In the genomic region with DNA sequence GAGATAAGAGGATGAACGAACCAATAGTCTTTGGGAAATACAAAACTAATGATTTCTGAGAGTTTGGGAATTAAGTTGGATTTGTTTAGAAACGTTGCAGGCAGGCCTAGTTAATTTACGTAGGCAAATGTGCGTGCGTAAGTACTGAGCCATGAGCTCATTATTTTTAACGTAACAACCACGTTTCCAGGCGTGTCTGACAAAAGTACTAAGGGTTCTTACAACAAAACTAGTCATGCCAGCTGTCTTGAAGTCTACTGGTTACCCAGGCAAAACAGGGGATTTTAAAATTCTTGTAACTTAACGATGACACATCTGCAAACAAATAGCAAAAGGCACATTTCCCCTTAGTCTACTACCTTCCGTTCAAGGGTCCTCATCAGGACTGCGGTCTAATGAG, we compare ENCODE assay signal across 7 mouse cellular contexts. TPM values are rescaled to one million over a fixed set of nuclear protein-coding genes. Genes with fewer than 3 reads are reported as not detected.
DNase-seq lines count a peak whose midpoint lies in the region; ATAC-seq lines count a peak whose summit lies in the region.

No protein-coding gene starts in this region.

- H3K27me3 ChIP-seq in hindbrain, embryonic 12.5 days = peaks cover 49% of the 10 kb centered on the region
- H3K27me3 ChIP-seq in midbrain, embryonic 15.5 days (replicated peaks) = peaks cover 11% of the 10 kb centered on the region; the same call in 1 of the 2 replicates

- peak overlapping the region; percentile 56 for H3K4me3 ChIP-seq in hindbrain, embryonic 12.5 days
- peak overlapping the region; percentile 62 for H3K4me3 ChIP-seq in midbrain, embryonic 15.5 days

- H3K36me3 ChIP-seq in hindbrain, embryonic 12.5 days = no peaks in the 10 kb centered on the region
- H3K36me3 ChIP-seq in midbrain, embryonic 15.5 days (replicated peaks) = no peaks in the 10 kb centered on the region

- 6% methylated on average over 11 of the region's 11 CpGs for WGBS in hindbrain, embryonic 12.5 days
- 3% methylated on average over 11 of the region's 11 CpGs for WGBS in midbrain, embryonic 15.5 days

- ATAC-seq in hindbrain, embryonic 12.5 days (ENCODE audit: low FRiP score) = no peak
- no peak for ATAC-seq in midbrain, embryonic 15.5 days (replicated peaks)

- H3K4me2 ChIP-seq in hindbrain, embryonic 12.5 days (replicated peaks) = peak overlapping the region; percentile 83
- H3K4me2 ChIP-seq in midbrain, embryonic 15.5 days = peak overlapping the region; percentile 78

- H3K9ac ChIP-seq in hindbrain, embryonic 12.5 days = no peak overlapping the region
- H3K9ac ChIP-seq in midbrain, embryonic 15.5 days = peak overlapping the region; percentile 1; the same call in 1 of the 2 replicates

- no peak overlapping the region for H3K27ac ChIP-seq in hindbrain, embryonic 12.5 days
- H3K27ac ChIP-seq in midbrain, embryonic 15.5 days = no peak overlapping the region

- peaks cover 21% of the 10 kb centered on the region; the same call in 1 of the 2 replicates for H3K4me1 ChIP-seq in hindbrain, embryonic 12.5 days
- peaks cover 18% of the 10 kb centered on the region for H3K4me1 ChIP-seq in midbrain, embryonic 15.5 days

- DNase-seq in left cerebral cortex, adult 18-20 months (ENCODE audit: low spot score in 2 of 2) = peak; percentile 7 to 20
- DNase-seq in left cerebral cortex, adult 11 months (ENCODE audit: low spot score) = no peak
- peak; percentile 67 for DNase-seq in brain, adult 2 months (ENCODE audit: low read depth, low spot score)
- DNase-seq in frontal cortex, postnatal 10 days (ENCODE audit: low spot score in 2 of 2) = no peak
- no peak for DNase-seq in adrenal gland, postnatal 36 days

- no peaks in the 10 kb centered on the region for H3K9me3 ChIP-seq in hindbrain, embryonic 12.5 days (replicated peaks)
- no peaks in the 10 kb centered on the region for H3K9me3 ChIP-seq in midbrain, embryonic 15.5 days

RNA-seq across cellular contexts. Expression of gene Fcgr4, which starts 15.5 kb away (rescaled TPM):
- total RNA-seq in left cerebral cortex, adult 18-20 months (2021) = not detected
- 0.25 and 0.45 TPM in 2 replicates for polyA plus RNA-seq in hindbrain, embryonic 12.5 days (2016; fragmentation: Nextera tagmentation; extraction: Ambion mirVana)
- 0.53 and 0.54 TPM in 2 replicates for polyA plus RNA-seq in midbrain, embryonic 15.5 days (2015; fragmentation: Nextera tagmentation; extraction: Ambion mirVana)
- total RNA-seq in adrenal gland, postnatal 36 days (2021) = 1 to 10 TPM; 2.6 to 7.6 TPM

RNA-seq across cellular contexts. Expression of gene Fcgr3, which starts 30.5 kb away (rescaled TPM):
- total RNA-seq in left cerebral cortex, adult 18-20 months (2021) = 10 to 100 TPM; 11.1 to 13.2 TPM
- polyA plus RNA-seq in hindbrain, embryonic 12.5 days (2016; fragmentation: Nextera tagmentation; extraction: Ambion mirVana) = 7.2 and 9.1 TPM in 2 replicates
- polyA plus RNA-seq in midbrain, embryonic 15.5 days (2015; fragmentation: Nextera tagmentation; extraction: Ambion mirVana) = 10.7 and 11.7 TPM in 2 replicates
- total RNA-seq in adrenal gland, postnatal 36 days (2021) = 10 to 100 TPM; 10.9 to 19.5 TPM

RNA-seq across cellular contexts. Expression of gene Fcgr2b, which starts 57.9 kb away (rescaled TPM):
- total RNA-seq in left cerebral cortex, adult 18-20 months (2021) = 1 to 10 TPM; 4.5 to 5.3 TPM
- 0.43 and 0.49 TPM in 2 replicates for polyA plus RNA-seq in hindbrain, embryonic 12.5 days (2016; fragmentation: Nextera tagmentation; extraction: Ambion mirVana)
- 1.8 and 1.9 TPM in 2 replicates for polyA plus RNA-seq in midbrain, embryonic 15.5 days (2015; fragmentation: Nextera tagmentation; extraction: Ambion mirVana)
- total RNA-seq in adrenal gland, postnatal 36 days (2021) = 1 to 10 TPM; 3.3 to 8.5 TPM

Comparison
In these comparisons a context has a peak if more than half of its experiments do, and no peak if none do; other contexts are left out.
1. DNase-seq: peak in left cerebral cortex, adult 18-20 months (2 of 2) and brain, adult 2 months (single experiment); none in left cerebral cortex, adult 11 months (single experiment), frontal cortex, postnatal 10 days (0 of 2) and adrenal gland, postnatal 36 days (0 of 2).